Mouse (Mus musculus): ENCODE measurements at regions not wholly inside any gene's neighbourhood (a gene's known extent, or its start where the extent isn't known, plus 50 kb on each side); places are given as distances from the start of the nearest gene placed in this dataset.

- peaks cover 2% of the 10 kb centered on the region; the same call in 1 of the 2 replicates for H3K27me3 ChIP-seq
- 0 out of 2 replicates have a peak, but pooled peaks cover 8% of the 10 kb centered on the region for H3K4me1 ChIP-seq
- no peak overlapping the region for H3K27ac ChIP-seq
- H3K36me3 ChIP-seq (replicated peaks), result no peaks in the 10 kb centered on the region
- no peaks in the 10 kb centered on the region for H3K9me3 ChIP-seq
- no peak overlapping the region for H3K4me2 ChIP-seq
- H3K4me3 ChIP-seq (replicated peaks), result no peak overlapping the region
- no peak for ATAC-seq (ENCODE audit: low FRiP score)
- WGBS, result 92% methylated on average over 2 of the region's 2 CpGs
- no peak overlapping the region for H3K9ac ChIP-seq
These were observed 337.8 kb downstream of the Plod2 start for GRCm38 (mm10) chr9:92879812-92880211.

- WGBS, result 16% methylated on average over 3 of the region's 3 CpGs
- H3K27me3 ChIP-seq, result peaks cover 2% of the 10 kb centered on the region; the same call in 1 of the 2 replicates
- H3K4me2 ChIP-seq, result no peak overlapping the region
- 0 out of 2 replicates have a peak, but pooled peaks cover 8% of the 10 kb centered on the region for H3K4me1 ChIP-seq
- no peak overlapping the region for H3K9ac ChIP-seq
- ATAC-seq (ENCODE audit: low FRiP score), result peak; percentile 67; the same call in 1 of the 2 replicates
- no peaks in the 10 kb centered on the region for H3K9me3 ChIP-seq
- H3K4me3 ChIP-seq (replicated peaks), result no peak overlapping the region
- no peaks in the 10 kb centered on the region for H3K36me3 ChIP-seq (replicated peaks)
- no peak overlapping the region for H3K27ac ChIP-seq
These were observed 340.3 kb downstream of the Plod2 start for GRCm38 (mm10) chr9:92882251-92882832.

GRCm38 (mm10) chr9:92890063-92890462, 348.0 kb downstream of the Plod2 start:
- Histone ChIP-seq H3K27me3 (no peaks in the 10 kb centered on the region), H3K36me3 (replicated peaks) (no peaks in the 10 kb centered on the region), H3K4me3 (replicated peaks) (no peak overlapping the region), H3K4me1 (no peaks in the 10 kb centered on the region), H3K9ac (no peak overlapping the region), H3K9me3 (no peaks in the 10 kb centered on the region), H3K27ac (no peak overlapping the region), H3K4me2 (no peak overlapping the region)
- no peak for ATAC-seq (ENCODE audit: low FRiP score)

DNA sequence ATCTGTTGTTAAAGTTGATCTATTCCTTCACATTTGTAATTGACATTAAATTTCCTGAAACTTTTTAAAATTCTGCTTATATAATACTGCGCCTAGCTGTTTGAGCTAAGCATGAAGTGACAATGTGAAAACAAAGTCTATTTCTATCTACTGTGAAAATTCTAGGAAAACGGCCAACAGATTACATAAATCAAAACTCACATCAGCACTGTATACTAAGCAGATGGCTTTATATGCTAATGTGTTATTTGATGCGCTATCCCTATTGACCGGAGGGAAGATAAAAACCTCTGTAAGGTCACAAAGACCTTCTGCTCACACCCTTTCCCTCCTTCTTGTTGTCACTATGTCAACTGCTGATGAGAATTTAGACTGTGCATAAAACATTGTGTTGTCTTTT, 357.7 kb downstream of the Plod2 start:
- Histone ChIP-seq H3K4me1 (no peaks in the 10 kb centered on the region), H3K4me2 (no peak overlapping the region), H3K4me3 (replicated peaks) (no peak overlapping the region), H3K9me3 (no peaks in the 10 kb centered on the region), H3K9ac (no peak overlapping the region), H3K27me3 (no peaks in the 10 kb centered on the region), H3K36me3 (replicated peaks) (no peaks in the 10 kb centered on the region), H3K27ac (no peak overlapping the region)
- WGBS, result 84% methylated on average over 4 of the region's 4 CpGs
- no peak for ATAC-seq (ENCODE audit: low FRiP score)

GRCm38 (mm10) chr9:92907102-92907501, 365.1 kb downstream of the Plod2 start:
- Histone ChIP-seq H3K9ac (no peak overlapping the region), H3K36me3 (replicated peaks) (no peaks in the 10 kb centered on the region), H3K4me3 (replicated peaks) (no peak overlapping the region), H3K4me2 (no peak overlapping the region), H3K9me3 (no peaks in the 10 kb centered on the region), H3K27me3 (no peaks in the 10 kb centered on the region), H3K27ac (no peak overlapping the region), H3K4me1 (no peaks in the 10 kb centered on the region)
- no peak for ATAC-seq (ENCODE audit: low FRiP score)

DNA sequence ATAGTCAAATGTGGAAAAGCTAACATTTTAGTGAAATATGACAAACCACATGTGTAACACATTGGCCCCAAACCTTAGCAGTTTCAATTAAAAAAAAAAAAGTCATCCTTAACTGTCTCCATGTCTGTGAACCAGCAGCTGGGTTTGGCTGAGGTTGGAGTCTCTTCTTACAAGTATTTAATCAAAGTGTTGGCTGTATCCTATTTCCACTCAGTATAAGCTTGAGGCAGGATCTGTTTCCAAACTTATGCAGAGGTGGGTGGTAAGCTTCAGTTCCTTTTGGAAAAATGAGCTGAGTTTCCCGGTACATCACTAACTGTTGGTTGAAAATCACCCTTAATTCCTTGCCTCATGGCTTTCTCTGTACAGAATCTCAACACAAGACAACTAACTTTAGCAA, 377.4 kb downstream of the Plod2 start:
- Histone ChIP-seq H3K4me1 (no peaks in the 10 kb centered on the region), H3K4me3 (replicated peaks) (no peak overlapping the region), H3K36me3 (replicated peaks) (no peaks in the 10 kb centered on the region), H3K27ac (no peak overlapping the region), H3K4me2 (no peak overlapping the region), H3K9me3 (no peaks in the 10 kb centered on the region), H3K9ac (no peak overlapping the region), H3K27me3 (no peaks in the 10 kb centered on the region)
- ATAC-seq (ENCODE audit: low FRiP score), result no peak
- WGBS, result 82% methylated on average over 1 of the region's 1 CpGs

DNA sequence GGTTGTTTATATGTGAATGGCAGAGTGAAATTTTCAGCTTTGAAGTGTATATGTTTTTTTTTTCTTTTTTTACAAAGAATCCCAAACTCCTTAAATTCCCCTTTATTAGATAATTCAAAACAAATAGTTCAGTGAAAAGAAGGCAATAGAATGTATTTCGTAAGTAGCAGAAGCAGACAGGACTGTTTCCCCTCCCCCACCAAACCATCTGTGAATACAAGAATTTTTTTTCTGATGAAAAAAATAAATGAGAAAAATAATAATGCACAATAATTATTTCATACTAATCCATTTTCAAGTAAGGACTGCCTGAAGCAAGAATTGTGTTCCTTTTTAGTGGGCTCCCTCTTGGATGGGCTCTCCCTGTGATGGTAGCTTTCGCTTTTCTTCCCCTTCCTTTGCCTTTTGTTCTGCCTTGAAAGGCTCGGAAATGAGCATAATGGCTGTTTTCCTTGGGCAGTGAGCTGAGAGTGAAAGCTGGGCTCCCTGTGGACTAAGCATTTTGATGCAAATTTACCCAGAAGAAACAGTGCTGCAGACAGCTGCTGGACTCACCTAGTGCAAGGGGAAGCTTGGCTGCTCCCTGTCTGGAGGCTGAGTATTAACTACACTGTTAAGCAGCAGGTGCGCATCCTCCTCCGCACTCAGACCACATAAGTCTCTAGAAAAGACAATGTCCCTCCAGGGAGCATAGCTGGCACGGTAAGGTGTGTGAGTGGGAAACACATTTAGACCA, 388.4 kb downstream of the Plod2 start:
- 7% methylated on average over 6 of the region's 6 CpGs for WGBS

GRCm38 (mm10) chr9:92937802-92938201, 395.8 kb downstream of the Plod2 start:
- Histone ChIP-seq H3K9ac (no peak overlapping the region), H3K36me3 (replicated peaks) (no peaks in the 10 kb centered on the region), H3K27me3 (no peaks in the 10 kb centered on the region), H3K4me3 (replicated peaks) (no peak overlapping the region), H3K4me1 (no peaks in the 10 kb centered on the region), H3K4me2 (no peak overlapping the region), H3K27ac (no peak overlapping the region), H3K9me3 (peaks cover 25% of the 10 kb centered on the region)
- ATAC-seq (ENCODE audit: low FRiP score), result no peak
- 92% methylated on average over 1 of the region's 1 CpGs for WGBS

More for the DNA sequence above, 388.4 kb downstream of the Plod2 start:
- Histone ChIP-seq H3K27ac (peak overlapping the region; percentile 65), H3K9me3 (peaks cover 15% of the 10 kb centered on the region), H3K36me3 (replicated peaks) (no peaks in the 10 kb centered on the region), H3K4me3 (replicated peaks) (0 out of 2 replicates have a peak overlapping the region, but pooled peaks have one; percentile 1), H3K4me2 (peak overlapping the region; percentile 40), H3K9ac (no peak overlapping the region), H3K27me3 (no peaks in the 10 kb centered on the region), H3K4me1 (peaks cover 13% of the 10 kb centered on the region)
- ATAC-seq (ENCODE audit: low FRiP score), result peak; percentile 96

- Histone ChIP-seq H3K27ac (no peak overlapping the region), H3K9ac (no peak overlapping the region), H3K36me3 (replicated peaks) (no peaks in the 10 kb centered on the region), H3K4me1 (no peaks in the 10 kb centered on the region), H3K4me3 (replicated peaks) (no peak overlapping the region), H3K4me2 (no peak overlapping the region), H3K9me3 (no peaks in the 10 kb centered on the region), H3K27me3 (no peaks in the 10 kb centered on the region)
- ATAC-seq (ENCODE audit: low FRiP score), result no peak
These were observed 408.1 kb downstream of the Plod2 start for GRCm38 (mm10) chr9:92950092-92950491.

DNA sequence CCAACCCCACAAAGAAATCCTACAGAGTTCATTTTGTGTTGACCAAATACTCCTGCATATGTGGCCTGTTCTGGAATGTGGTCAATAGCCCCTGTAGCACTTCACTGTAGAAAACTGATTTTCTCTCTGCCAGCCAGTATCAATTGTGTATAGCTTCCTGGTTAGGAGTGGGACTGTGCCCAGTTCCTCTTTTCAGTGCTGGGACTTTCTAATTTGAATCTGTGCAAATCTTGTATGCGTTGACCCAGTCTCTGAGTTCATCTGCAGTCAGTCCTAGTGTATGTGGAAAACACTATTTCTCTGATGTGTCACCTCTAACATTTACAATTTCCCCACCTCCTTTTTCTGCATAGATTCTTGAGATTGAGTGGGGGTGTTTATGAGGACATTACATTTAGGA, 421.3 kb downstream of the Plod2 start:
- no peak overlapping the region for H3K4me3 ChIP-seq (replicated peaks)
- no peaks in the 10 kb centered on the region for H3K9me3 ChIP-seq

DNA sequence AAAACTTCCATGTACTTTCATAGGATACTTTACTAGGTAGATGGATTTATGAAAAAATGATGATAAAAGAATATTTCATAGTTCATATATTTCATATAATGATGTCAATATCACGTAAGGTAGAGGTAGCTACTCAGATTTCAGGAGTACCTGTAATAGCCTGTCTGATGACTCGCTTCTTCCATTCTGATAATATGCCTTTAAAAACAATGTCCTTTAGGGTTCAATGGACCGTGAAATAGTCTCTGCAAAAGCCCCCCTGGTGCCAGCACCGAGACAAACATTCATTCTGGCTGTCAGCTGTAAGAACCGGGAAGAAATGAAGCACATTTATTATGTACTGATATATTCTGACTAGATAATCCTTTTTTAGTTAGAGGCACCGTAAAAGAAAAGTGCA, 449.7 kb downstream of the Plod2 start:
- ATAC-seq (ENCODE audit: low FRiP score), result peak; percentile 57; the same call in 1 of the 2 replicates
- Histone ChIP-seq H3K4me2 (no peak overlapping the region), H3K36me3 (replicated peaks) (no peaks in the 10 kb centered on the region), H3K27ac (no peak overlapping the region), H3K4me3 (replicated peaks) (no peak overlapping the region), H3K9me3 (0 out of 2 replicates have a peak, but pooled peaks cover 3% of the 10 kb centered on the region), H3K4me1 (peaks cover 3% of the 10 kb centered on the region), H3K27me3 (no peaks in the 10 kb centered on the region), H3K9ac (no peak overlapping the region)
- WGBS, result 17% methylated on average over 6 of the region's 6 CpGs

More for the DNA sequence above, 421.3 kb downstream of the Plod2 start:
- H3K9ac ChIP-seq, result no peak overlapping the region
- H3K36me3 ChIP-seq (replicated peaks), result no peaks in the 10 kb centered on the region
- ATAC-seq (ENCODE audit: low FRiP score), result no peak
- 94% methylated on average over 1 of the region's 1 CpGs for WGBS
- no peak overlapping the region for H3K4me2 ChIP-seq
- H3K27me3 ChIP-seq, result no peaks in the 10 kb centered on the region
- no peaks in the 10 kb centered on the region for H3K4me1 ChIP-seq
- no peak overlapping the region for H3K27ac ChIP-seq

GRCm38 (mm10) chr9:92996156-92996555, 454.1 kb downstream of the Plod2 start:
- Histone ChIP-seq H3K4me1 (peaks cover 3% of the 10 kb centered on the region), H3K9me3 (0 out of 2 replicates have a peak, but pooled peaks cover 3% of the 10 kb centered on the region), H3K9ac (no peak overlapping the region), H3K4me3 (replicated peaks) (no peak overlapping the region), H3K27me3 (no peaks in the 10 kb centered on the region), H3K4me2 (no peak overlapping the region), H3K36me3 (replicated peaks) (no peaks in the 10 kb centered on the region), H3K27ac (no peak overlapping the region)
- ATAC-seq (ENCODE audit: low FRiP score), result no peak
- WGBS, result 78% methylated on average over 2 of the region's 2 CpGs
